Mouse (Mus musculus): Measurements from ENCODE around the gene Brd4. TPM values are rescaled to one million over a fixed set of nuclear protein-coding genes. Genes with fewer than 3 reads are reported as not detected.

Brd4 gene
- polyA plus RNA-seq, 1 experiment from 2014 or later = 28.6 TPM

DNA sequence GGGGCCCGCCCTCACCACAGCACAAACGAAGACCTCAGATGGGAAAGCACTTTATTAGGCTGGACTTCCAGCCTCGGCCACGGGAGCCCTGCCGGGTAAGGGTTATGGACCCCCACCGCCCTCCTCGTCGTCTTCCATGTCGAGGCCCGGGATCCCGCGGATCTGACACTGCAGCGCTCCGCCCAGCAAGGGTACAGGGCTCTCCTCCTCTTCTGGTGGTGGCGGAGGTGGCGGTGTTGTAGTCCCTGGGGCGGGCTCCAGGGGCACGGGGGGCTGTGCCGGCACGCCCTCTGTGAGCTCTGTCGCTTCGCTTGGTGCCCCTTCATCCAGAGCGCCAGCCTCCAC, 36.8 kb upstream of the Brd4 start:
- ATAC-seq (ENCODE audit: low FRiP score, low TSS enrichment) (peak; percentile 64; the same call in 1 of the 2 replicates), DNase-seq (ENCODE audit: low spot score) (no peak)
- Histone ChIP-seq H3K4me3 (ENCODE audit: low read depth, low read length) (peak overlapping the region; percentile 86), H3K4me2 (replicated peaks; ENCODE audit: low read depth) (peak overlapping the region; percentile 75), H3K36me3 (ENCODE audit: control insufficient read depth, insufficient read depth, low read length) (peaks cover 10% of the 10 kb centered on the region), H3K27me3 (ENCODE audit: control insufficient read depth, insufficient read depth, low read length) (no peaks in the 10 kb centered on the region), H3K4me1 (replicated peaks; ENCODE audit: control insufficient read depth, insufficient read depth) (peaks cover 2% of the 10 kb centered on the region; the same call in 1 of the 2 replicates), H3K9me3 (ENCODE audit: control insufficient read depth, low read length) (no peaks in the 10 kb centered on the region), H3K9ac (ENCODE audit: low read length) (peak overlapping the region; percentile 73), H3K27ac (replicated peaks) (peak overlapping the region; percentile 85)
- under 1% methylated on average over 23 of the region's 23 CpGs for WGBS
- TF ChIP-seq CTCF (IDR thresholded peaks at IDR 0.05; ENCODE audit: low read depth) = peak; percentile 19; the same call in 1 of the 2 replicates
- TF ChIP-seq EP300 (optimal IDR thresholded peaks at IDR 0.05) = no peak

DNA sequence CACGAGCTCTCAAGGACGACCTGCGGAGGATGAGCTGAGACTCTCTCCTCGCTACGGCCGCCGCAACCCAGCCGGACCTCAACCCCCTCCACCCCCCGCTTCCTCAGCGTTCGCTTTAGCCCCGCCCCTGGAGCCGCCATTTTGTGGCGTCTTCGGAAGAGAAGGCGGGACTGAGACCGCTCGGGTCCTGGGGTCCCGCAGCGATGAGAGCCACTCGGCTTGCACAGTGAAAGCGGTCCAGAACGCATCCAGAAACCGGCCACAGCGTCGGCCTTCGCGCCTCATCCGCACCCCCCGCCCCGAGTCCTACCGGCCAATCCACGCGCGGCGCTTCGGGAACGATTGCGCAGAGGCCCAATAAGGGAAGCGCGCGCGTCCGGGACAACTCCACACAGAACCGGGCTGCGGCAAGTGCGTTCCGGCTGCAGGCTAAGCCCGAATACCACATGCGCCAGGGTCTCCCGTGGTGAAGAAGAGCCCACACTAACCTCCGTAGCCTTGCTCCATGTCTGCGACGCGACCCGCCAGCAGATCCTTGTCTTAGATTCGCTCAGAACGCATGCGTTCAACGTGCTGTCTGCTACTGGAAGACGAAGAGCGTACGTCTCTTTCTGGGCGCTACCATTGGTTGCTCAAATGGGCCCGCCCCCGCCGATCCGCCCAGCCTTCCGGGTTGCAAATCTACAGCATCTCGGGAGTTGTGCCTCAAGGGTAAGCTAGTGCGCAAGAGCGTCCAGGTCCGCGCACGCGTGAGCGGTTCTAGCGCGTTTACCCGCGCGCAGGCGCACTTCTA, 36.3 kb upstream of the Brd4 start, which contains the start of gene Akap8:
Gene Akap8 (minus strand): TSS at position 642 of the 793 bp plus-strand sequence.
- H3K36me3 ChIP-seq (ENCODE audit: control insufficient read depth, insufficient read depth, low read length) = peaks cover 16% of the 10 kb centered on the region
- TF ChIP-seq EP300 (optimal IDR thresholded peaks at IDR 0.05) (no peak), CTCF (IDR thresholded peaks at IDR 0.05; ENCODE audit: low read depth) (no peak)
- H3K4me3 ChIP-seq (ENCODE audit: low read depth, low read length) = peak within 1 kb of the TSS; percentile 86
- peak; percentile 98 for ATAC-seq (ENCODE audit: low FRiP score, low TSS enrichment)
- H3K9me3 ChIP-seq (ENCODE audit: control insufficient read depth, low read length) = no peaks in the 10 kb centered on the region
- no peaks in the 10 kb centered on the region for H3K27me3 ChIP-seq (ENCODE audit: control insufficient read depth, insufficient read depth, low read length)
- DNase-seq (ENCODE audit: low spot score) = peak; percentile 99
- peak within 1 kb of the TSS; percentile 85 for H3K4me2 ChIP-seq (replicated peaks; ENCODE audit: low read depth)
- under 1% methylated on average over 83 of the region's 83 CpGs for WGBS
- peak within 1 kb of the TSS; percentile 97 for H3K27ac ChIP-seq (replicated peaks)
- peaks cover 2% of the 10 kb centered on the region; the same call in 1 of the 2 replicates for H3K4me1 ChIP-seq (replicated peaks; ENCODE audit: control insufficient read depth, insufficient read depth)
- H3K9ac ChIP-seq (ENCODE audit: low read length) = peak within 1 kb of the TSS; percentile 87

DNA sequence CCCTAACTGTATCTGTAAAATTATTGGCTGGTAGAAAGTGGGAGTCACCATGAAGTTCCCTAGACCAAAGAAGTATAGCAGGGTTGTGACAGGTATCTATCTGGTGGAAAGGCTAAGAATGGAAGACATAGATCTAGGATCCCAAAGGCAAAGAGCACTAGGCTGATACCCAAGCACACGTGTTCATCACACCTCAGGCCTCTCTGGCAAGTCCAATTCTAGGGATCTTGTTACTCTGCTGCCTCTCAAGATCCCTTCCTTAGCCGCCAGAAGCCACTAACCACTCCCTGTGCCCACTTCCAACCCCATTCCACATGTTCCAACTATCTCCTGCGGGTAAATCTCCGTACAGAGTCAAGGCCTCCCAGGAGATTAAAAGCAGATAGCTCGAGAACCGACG, 35.4 kb upstream of the Brd4 start:
- Histone ChIP-seq H3K9me3 (ENCODE audit: control insufficient read depth, low read length) (no peaks in the 10 kb centered on the region), H3K36me3 (ENCODE audit: control insufficient read depth, insufficient read depth, low read length) (peaks cover 24% of the 10 kb centered on the region), H3K4me1 (replicated peaks; ENCODE audit: control insufficient read depth, insufficient read depth) (peaks cover 2% of the 10 kb centered on the region; the same call in 1 of the 2 replicates), H3K4me2 (replicated peaks; ENCODE audit: low read depth) (peak overlapping the region; percentile 85), H3K4me3 (ENCODE audit: low read depth, low read length) (peak overlapping the region; percentile 86), H3K27me3 (ENCODE audit: control insufficient read depth, insufficient read depth, low read length) (no peaks in the 10 kb centered on the region), H3K27ac (replicated peaks) (peak overlapping the region; percentile 97), H3K9ac (ENCODE audit: low read length) (peak overlapping the region; percentile 87)
- DNase-seq (ENCODE audit: low spot score) (no peak), ATAC-seq (ENCODE audit: low FRiP score, low TSS enrichment) (no peak)
- TF ChIP-seq EP300 (optimal IDR thresholded peaks at IDR 0.05) (no peak), CTCF (IDR thresholded peaks at IDR 0.05; ENCODE audit: low read depth) (no peak)
- under 1% methylated on average over 7 of the region's 7 CpGs for WGBS

DNA sequence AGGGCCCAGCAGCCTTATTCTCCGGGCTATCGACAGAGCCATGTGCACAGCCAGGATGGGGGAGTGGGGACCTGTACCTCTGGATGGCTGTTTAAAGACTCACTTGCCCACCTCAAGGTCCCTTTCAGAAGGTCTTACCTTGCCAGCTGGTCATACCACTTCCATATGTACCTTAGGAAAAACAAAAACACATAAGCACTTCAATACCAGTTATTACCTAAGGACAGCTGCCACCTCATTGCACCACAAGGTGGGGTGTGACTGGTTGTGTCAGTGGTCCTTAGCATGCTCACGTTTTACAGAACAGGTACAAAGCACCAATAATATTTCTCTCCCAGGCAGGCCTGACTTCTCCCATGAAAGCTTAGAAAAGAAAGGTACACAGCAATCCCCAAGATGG, 33.2 kb upstream of the Brd4 start:
- H3K27ac ChIP-seq (replicated peaks) = no peak overlapping the region
- peak; percentile 22; the same call in 1 of the 2 replicates for TF ChIP-seq CTCF (IDR thresholded peaks at IDR 0.05; ENCODE audit: low read depth)
- TF ChIP-seq EP300 (optimal IDR thresholded peaks at IDR 0.05) = no peak
- peaks cover 43% of the 10 kb centered on the region for H3K36me3 ChIP-seq (ENCODE audit: control insufficient read depth, insufficient read depth, low read length)
- H3K4me2 ChIP-seq (replicated peaks; ENCODE audit: low read depth) = no peak overlapping the region
- H3K27me3 ChIP-seq (ENCODE audit: control insufficient read depth, insufficient read depth, low read length) = no peaks in the 10 kb centered on the region
- ATAC-seq (ENCODE audit: low FRiP score, low TSS enrichment) (no peak), DNase-seq (ENCODE audit: low spot score) (no peak)
- no peak overlapping the region for H3K4me3 ChIP-seq (ENCODE audit: low read depth, low read length)
- H3K4me1 ChIP-seq (replicated peaks; ENCODE audit: control insufficient read depth, insufficient read depth) = peaks cover 2% of the 10 kb centered on the region; the same call in 1 of the 2 replicates
- no peaks in the 10 kb centered on the region for H3K9me3 ChIP-seq (ENCODE audit: control insufficient read depth, low read length)
- 78% methylated on average over 3 of the region's 3 CpGs for WGBS
- no peak overlapping the region for H3K9ac ChIP-seq (ENCODE audit: low read length)

DNA sequence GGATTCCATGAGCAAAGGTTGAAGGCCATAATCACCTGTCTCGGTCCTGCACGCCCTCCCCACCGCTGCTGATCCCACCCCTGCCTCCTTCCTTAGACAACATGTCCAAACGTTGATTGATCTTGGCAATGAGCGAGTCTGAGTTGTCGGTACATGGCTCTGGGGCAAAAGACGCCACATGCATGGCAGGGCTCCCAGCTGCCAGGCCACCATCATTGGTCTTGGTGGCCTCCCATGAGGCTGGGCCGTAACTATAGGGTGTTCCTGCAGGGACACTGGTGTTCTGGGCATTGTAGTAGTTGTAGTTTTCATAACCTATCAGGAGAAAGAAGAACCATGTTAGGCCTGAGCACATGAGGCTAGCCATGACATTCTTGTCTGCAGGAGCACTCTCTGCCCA, 32.5 kb upstream of the Brd4 start:
- no peaks in the 10 kb centered on the region for H3K9me3 ChIP-seq (ENCODE audit: control insufficient read depth, low read length)

DNA sequence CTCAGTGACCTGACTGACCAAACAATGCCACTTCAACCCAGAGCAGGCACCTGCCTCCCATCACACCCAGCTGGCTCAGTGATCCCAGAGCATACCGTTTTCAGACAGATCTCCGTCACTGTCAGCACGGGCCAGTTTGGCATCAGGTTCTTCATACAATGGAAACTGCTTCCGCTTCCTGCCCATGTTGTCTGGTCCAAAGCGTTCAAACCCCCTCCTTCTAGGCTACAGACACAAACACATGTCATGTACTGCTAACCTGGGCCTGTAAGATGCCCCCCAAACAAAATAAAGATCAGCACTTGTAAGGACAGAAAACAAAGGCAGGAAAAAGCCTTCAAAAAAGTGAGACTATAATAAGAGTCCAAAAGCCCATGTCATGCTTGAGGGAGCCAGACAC, 31.0 kb upstream of the Brd4 start:
- Histone ChIP-seq H3K4me3 (ENCODE audit: low read depth, low read length) (no peak overlapping the region), H3K36me3 (ENCODE audit: control insufficient read depth, insufficient read depth, low read length) (peaks cover 58% of the 10 kb centered on the region), H3K9ac (ENCODE audit: low read length) (no peak overlapping the region), H3K27me3 (ENCODE audit: control insufficient read depth, insufficient read depth, low read length) (no peaks in the 10 kb centered on the region), H3K4me1 (replicated peaks; ENCODE audit: control insufficient read depth, insufficient read depth) (no peaks in the 10 kb centered on the region), H3K4me2 (replicated peaks; ENCODE audit: low read depth) (no peak overlapping the region), H3K9me3 (ENCODE audit: control insufficient read depth, low read length) (no peaks in the 10 kb centered on the region), H3K27ac (replicated peaks) (no peak overlapping the region)
- no peak for DNase-seq (ENCODE audit: low spot score)
- WGBS = 90% methylated on average over 5 of the region's 5 CpGs
- no peak for TF ChIP-seq EP300 (optimal IDR thresholded peaks at IDR 0.05)
- no peak for ATAC-seq (ENCODE audit: low FRiP score, low TSS enrichment)

More for the DNA sequence above, 32.5 kb upstream of the Brd4 start:
- Histone ChIP-seq H3K4me2 (replicated peaks; ENCODE audit: low read depth) (no peak overlapping the region), H3K36me3 (ENCODE audit: control insufficient read depth, insufficient read depth, low read length) (peaks cover 50% of the 10 kb centered on the region), H3K4me1 (replicated peaks; ENCODE audit: control insufficient read depth, insufficient read depth) (peaks cover 2% of the 10 kb centered on the region; the same call in 1 of the 2 replicates), H3K9ac (ENCODE audit: low read length) (no peak overlapping the region), H3K27me3 (ENCODE audit: control insufficient read depth, insufficient read depth, low read length) (no peaks in the 10 kb centered on the region), H3K27ac (replicated peaks) (no peak overlapping the region), H3K4me3 (ENCODE audit: low read depth, low read length) (no peak overlapping the region)
- TF ChIP-seq EP300 (optimal IDR thresholded peaks at IDR 0.05) = no peak
- TF ChIP-seq CTCF (IDR thresholded peaks at IDR 0.05; ENCODE audit: low read depth) = no peak
- 89% methylated on average over 8 of the region's 8 CpGs for WGBS
- no peak for DNase-seq (ENCODE audit: low spot score)
- no peak for ATAC-seq (ENCODE audit: low FRiP score, low TSS enrichment)
